Mouse (Mus musculus): ENCODE measurements around the gene Tgm5.
"Not testable (repeated sequence)": the region's sequence is repeated elsewhere in the genome, so short reads cannot be mapped to it uniquely, and the experiment has no call there.

Tgm5 gene

DNA sequence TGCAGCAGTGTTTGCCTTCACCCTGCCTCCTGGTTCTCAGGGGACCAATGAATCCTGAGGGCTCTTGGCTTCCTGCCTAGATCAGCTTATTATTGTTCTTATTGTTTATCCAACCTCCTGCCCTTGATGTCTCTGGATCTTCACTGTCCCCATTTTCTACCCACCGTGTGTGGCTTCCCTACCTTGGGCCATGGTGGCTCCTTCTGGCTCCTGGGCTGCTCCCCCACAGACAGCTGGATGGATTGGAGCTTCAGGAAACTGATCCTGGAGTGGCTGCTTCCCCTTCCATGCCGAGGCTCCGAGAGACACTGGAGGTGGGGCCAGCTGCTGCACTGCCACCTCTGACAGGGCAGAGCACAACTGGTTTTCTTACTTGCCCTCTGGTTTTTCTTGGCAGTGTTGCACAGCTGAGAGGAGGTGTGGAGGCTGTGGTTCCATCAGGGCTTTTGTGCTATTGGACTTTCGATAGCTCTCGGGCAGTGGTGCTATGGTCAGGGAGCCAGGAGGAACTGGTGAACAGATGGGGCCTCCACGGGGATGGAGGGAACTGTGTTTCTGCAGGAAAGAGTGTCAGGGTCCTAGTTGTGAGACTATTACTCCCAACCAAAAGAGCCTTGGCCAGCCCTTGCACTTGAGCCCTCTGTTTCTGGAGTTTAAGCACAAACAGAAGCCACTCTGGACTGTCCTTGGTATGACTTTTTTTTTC lies at the start of gene Tgm5:
Tgm5 (minus strand) TSS at position 362 of the 706 bp plus-strand sequence.
- no peak for DNase-seq (ENCODE audit: low spot score)

DNA sequence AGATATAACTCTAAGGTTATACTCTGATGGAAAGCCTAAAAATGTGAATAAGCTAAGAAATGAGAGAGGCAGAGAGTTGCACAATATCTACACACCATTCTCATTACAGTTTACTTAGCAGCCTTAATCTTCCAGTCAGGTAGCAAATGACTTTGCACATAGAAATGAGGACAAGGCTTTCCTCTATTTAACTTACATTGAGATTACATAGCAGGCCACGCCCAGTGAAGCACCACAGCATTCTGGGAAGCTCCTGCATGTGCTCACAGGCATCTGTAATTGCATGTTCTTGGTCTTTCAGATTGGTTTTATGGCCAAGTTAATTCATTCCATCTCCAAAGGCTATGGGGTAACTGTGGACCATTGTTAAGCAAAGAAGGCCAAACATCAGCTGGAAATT lies 47.2 kb upstream of the Tgm5 start:
- no peak for DNase-seq (ENCODE audit: low spot score)

DNA sequence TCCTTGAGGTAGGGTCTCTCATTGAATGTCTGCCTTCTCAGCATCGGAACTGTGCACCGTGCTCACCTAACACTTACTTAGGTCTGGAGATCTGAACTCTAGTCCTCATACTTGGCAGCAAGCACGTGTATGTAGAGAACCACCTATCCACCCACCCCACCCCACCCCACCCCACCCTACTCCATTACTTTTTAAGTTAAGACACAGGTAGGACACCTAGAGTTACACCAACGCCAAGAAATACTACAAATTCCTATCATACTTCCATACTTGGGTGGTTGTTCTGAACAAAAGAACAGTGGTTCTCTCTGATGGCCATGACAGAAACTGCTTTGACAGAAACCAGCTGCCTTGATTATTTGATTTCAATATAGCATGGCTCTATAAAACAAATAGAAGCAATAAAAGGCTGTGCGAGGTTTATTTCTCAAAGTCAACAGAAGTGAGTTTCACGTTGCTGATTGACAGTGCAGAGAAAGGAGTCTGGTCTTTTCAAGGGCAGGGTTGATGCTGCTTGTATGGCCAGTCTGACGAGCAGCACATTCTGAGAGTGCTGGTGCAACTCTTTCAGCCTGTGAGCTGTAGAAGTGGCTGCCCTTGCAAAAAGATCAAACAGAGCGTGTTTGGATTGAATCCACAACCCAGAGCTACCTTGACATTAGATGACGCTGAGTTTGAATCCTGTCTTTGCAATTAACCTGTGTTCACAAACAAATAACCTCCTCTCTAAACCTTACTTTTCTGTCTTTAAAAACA lies 43.4 kb upstream of the Tgm5 start:
- no peak for DNase-seq (ENCODE audit: low spot score)

DNA sequence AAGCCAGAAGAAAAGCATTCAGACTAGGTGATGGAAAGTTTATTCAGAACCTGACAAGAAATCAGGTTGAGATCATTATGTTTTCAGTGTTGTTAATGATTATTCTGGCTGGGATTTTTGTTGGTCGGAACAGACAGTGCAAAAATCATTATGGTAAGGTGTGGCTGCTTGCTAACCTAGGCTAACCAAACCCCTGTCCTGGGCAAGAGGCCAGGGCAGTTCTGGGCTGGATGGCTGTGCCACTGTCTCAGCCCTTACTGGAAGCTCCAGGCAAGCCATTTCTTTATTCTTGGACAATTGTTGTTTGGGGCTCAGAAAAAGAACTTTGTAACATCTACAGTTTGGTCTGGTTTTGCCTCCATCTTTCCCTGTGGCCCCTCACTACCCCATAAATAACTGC lies 41.9 kb upstream of the Tgm5 start:
- no peak for DNase-seq (ENCODE audit: low spot score)

DNA sequence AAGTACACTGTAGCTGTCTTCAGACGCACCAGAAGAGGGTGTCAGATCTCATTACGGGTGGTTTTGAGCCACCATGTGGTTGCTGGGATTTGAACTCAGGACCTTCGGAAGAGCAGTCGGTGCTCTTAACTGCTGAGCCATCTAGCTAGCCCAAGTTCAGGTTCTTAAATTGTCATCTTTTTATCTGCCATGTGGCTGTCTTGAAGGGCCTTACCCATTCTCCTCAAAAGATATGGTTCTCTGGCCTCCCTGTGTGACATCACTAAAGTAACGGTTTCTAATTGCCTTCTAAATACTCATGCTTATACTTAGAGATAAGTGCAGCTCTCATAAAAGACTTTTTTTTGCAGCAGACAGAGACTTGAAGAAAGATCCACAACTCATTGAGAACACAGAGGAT lies 40.7 kb upstream of the Tgm5 start:
- not testable (repeated sequence) for DNase-seq (ENCODE audit: low spot score)

DNA sequence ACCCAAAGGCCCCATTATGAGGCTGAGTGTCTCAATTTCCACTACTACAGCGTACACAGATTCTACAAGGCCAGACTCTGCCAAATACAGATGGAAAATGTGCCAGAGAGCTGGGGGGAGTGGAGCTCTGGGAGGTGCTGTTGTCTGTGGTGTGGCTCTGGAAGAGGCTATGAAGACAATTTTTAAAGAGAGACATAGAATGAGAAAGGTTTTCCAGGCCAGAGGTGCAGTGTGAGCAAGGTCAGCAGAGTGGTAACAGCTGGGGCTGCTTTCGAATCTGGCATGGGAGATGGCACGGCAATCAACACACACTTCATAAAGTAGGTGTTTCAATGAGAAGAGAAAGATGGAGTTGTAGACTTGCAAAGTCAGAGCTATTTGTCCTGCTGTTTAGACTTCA lies 33.6 kb upstream of the Tgm5 start:
- DNase-seq (ENCODE audit: low spot score): no peak

DNA sequence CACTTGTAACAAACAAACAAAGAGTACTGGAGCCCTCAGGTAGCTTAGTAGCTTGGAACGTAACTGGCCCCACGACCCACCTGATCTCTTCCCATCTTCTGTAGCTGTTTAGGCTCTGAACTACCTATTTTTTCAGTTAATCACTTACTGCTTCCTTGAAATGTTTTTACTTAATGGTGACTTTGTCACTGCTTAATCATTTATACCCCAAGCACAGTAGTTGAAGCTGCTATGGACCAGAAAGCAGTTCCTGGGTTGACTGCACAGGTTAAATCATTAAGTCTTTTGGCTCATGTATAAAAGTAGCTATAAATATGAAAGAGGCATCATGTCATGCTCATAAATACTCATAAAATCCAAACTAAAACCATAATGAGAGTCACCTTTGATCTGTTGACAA lies 29.8 kb upstream of the Tgm5 start:
- no peak for DNase-seq (ENCODE audit: low spot score)

DNA sequence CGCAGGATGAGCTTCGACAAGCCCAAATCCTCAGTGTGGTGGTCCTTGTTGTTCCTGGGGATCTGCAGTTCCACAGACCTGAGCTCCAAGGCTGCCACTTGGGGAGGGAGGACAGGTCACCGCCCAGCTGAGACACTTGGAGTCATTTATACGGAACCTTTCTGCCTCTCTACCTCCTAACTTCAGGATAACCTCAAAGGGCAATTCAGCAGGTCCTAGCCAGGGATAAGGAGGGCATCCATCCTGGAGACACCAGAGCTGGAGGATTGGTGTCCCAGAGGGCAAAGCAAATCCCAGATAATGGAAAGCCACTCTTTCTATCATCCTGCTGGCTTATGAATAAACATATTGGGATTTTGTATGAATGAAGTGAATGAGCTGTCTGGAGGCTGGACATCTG lies 24.1 kb upstream of the Tgm5 start, which contains the start of gene Tgm7:
Tgm7 (minus strand) TSS at position 101 of the 400 bp plus-strand sequence.
- no peak for DNase-seq (ENCODE audit: low spot score)

DNA sequence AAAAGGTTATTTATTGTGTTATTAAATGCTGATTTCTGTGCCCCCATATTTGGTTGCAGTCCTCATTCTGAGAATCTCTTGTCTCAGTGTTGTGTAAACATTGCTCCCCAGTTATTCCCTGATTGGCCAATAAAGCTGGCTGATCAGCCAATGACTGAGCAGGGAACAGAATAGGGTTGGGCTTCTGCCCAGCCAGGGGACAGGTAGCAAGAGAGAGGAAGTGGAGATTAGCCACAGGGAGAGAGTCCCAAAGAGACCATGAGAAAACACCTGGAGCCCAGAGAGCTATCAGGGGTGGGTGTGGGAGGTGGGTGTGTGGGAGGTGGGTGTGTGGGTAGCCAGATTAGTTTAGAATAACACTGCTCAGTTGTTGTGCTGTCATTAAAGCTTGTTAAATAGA lies 20.3 kb upstream of the Tgm5 start:
- DNase-seq (ENCODE audit: low spot score): no peak

DNA sequence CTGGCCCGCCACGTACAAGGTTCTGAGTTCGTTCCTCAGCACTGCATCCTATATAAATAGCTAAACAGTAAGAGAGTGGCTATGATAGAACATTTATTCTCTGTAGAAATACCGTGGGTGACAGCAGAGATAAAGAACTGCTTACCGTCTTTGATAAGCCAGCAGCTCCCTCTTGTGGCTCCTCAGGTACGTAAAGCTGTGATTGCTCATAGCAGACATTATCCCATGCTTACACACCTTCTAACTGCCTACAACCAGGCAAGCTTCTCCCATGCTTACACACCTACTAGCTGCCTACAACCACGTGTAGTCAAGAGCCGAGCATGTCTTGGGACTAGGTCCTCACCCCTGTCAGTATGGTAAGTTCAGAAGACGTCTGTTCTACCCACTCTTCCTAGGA lies 16.4 kb upstream of the Tgm5 start:
- DNase-seq (ENCODE audit: low spot score): peak; percentile 72

DNA sequence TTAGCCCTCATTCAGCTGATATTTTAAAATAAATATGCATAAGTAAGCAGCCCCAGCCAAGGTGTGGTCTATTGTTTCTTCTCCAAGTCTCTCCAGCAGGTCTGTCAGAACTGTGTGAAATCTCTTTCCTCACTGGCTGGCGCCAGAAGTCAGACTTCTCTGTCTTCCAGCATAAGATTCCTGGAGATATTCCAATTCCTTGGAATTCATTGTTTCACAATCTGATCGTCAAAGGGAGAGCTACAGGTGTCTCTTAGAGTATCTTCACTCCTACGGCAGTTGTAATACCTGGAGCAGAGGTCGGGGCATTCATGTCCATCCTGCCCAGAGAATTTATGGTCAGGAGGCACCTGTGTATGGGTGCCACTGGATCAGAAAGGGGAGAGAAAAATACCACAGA lies 4.1 kb upstream of the Tgm5 start:
- no peak for DNase-seq (ENCODE audit: low spot score)

DNA sequence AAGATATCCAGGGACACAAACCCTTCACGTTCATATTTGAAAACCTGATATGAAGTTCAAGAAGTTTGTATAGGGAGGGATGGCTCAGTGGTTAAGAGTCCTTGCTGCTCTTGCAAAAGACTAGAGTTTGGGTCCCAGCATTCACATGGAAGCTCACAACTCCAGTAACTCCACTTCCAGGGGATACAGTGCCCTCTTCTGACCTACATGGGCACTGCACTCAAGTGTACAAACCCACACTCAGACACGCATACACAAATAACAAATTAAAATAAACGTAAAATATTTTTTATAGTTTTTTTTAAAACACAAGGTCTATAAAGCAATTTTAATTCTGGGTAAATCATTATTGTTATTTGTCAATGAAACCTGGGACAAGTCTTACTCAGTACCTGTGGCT lies 2.9 kb upstream of the Tgm5 start:
- no peak for DNase-seq (ENCODE audit: low spot score)

DNA sequence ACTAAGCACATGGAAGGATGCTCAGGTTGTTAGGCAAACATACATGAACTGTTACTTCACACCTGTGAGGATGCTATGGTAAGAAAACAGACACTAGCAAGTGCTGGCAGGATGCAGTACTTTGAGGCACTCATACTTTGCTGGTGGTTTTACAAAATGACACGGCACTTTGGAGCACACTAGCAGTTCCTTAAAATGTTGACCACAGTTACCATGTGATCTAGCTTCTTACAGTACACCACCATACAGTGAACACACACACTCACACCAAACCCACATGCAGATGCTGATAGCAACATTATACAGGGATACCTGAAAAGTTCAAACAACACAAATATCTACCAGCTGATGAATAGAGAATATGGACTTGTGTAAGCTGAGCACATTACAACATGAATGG lies 3.0 kb downstream of the Tgm5 start:
- DNase-seq (ENCODE audit: low spot score): no peak

DNA sequence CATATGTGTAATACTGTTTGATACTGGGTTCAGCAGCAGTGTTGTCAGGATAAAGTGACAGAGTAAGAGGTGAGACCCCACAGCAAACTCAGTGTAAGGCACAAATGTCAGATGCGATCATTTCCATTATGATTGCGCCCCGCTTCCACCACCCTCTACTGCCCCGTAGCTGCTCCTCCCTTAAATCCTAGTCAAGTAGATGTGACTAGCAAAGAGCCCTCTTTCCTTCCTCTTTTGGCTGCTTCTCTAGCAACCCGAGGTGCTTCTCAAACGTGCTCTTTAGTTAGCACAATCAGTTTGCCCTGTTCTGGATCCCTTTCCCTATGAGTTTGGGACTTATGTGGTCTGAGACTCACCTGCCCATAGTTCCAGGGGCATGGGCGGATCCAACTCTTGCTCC lies 10.9 kb downstream of the Tgm5 start:
- no peak for DNase-seq (ENCODE audit: low spot score)

DNA sequence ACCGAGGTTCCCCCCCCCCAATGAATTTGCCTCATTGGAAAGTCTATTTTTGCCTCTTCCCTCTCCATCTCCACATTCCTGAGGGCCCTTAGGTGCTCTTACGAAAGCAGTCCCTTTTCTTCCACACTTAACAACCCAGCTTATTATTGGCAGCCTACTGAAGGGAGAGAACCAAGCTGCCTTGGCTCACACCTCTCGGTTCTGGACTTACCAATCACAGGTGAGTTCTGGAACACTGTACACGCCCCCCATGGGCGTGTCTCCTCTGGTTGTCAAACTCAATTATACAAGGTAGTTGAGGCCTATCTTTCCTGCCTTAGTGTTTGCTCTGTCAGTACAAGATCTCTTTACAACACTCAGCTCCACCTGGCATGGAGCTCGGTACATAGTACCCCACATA lies 13.8 kb downstream of the Tgm5 start:
- DNase-seq (ENCODE audit: low spot score): no peak

DNA sequence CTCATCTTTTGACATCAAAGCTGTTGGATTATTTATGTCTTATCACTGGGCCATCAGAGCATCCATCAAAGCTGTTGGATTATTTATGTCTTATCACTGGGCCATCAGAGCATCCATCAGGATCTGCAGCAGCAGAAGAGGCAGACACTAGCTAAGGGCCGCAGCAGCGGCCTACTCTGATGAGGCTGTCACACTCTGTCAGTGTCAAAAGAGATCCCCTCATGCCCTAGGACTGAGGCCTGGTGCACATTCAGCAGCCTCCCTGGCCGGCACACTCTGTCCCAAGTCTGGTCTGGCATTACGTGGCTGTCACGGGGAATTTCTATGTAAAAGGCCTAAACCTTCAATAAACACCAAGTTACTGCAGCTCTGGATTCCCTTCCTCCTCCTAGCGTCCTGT lies 16.1 kb downstream of the Tgm5 start:
- no peak for DNase-seq (ENCODE audit: low spot score)

DNA sequence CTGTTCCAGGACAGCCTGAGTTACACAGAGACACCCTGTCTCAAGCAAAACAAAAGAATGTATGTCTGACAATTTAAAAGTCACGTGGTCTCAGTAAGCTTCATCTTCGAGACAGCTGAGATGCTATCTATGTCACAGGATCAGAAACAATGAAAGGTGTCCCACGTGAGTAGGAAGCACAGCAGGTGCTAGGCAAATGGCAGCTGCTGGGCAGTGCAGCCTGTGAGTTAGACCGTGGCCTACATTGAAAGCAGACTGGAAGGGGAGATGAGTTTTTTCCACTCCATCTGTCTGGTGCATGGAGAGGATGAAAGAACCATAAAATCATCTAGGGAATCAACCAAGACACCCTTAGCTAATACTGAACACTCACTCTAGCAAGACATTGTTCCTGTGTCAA lies 18.5 kb downstream of the Tgm5 start:
- DNase-seq (ENCODE audit: low spot score): no peak

DNA sequence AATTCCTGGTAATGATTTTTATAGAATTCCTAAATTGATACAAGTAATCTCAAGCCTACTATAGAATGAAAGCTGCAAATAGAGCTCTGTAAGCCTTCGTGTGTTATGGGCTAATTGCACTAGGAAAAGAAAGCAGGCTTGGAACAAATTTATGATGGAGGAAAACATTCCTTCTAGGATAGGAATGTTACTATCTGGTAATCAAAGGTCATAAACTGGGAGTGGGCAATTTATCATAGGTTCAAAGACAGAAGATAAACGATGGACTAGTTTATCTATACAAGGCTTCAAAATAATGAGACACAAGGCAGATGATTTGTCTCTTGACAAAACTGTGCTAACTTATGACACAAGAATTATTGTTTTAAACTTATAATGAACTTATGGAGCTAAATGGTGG lies 24.3 kb downstream of the Tgm5 start:
- DNase-seq (ENCODE audit: low spot score): no peak

DNA sequence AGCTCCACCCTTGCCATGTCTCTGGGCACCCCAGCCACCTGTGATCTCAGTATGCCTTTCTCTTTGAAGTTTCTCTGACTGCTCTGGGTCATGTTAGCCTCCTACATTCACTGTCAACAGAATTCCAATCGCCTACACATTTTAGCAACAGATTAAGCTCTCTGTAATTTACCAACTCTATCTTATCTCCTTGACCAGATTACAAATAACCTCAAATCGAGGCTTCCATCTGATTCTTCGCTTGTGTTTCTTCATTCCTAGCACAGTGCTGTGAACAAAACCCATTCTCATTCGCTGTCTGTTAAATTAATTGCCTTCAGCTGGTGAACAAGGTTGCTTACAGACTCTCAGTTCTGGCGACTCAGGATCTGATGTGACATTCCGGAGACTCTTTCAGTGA lies 27.6 kb downstream of the Tgm5 start:
- DNase-seq (ENCODE audit: low spot score): no peak

DNA sequence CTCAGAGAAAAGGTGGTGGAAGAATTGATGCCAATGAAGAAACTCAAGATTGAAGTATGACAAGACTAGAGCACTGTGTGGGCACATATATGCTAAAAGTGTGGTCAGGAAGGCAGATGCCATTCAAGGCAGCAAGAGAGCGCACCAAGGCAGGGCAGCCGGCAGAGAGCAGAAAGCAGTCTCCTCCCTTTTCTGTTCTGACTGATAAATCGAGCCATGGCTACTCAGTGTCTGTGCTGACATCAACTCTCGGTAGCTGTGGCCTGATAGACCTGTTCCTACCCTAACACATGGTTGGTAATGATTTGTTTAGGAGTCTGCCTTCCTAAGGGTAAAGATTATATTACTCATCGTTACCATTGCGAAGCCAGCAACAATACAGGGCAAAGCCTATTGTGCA lies 29.7 kb downstream of the Tgm5 start:
- no peak for DNase-seq (ENCODE audit: low spot score)

DNA sequence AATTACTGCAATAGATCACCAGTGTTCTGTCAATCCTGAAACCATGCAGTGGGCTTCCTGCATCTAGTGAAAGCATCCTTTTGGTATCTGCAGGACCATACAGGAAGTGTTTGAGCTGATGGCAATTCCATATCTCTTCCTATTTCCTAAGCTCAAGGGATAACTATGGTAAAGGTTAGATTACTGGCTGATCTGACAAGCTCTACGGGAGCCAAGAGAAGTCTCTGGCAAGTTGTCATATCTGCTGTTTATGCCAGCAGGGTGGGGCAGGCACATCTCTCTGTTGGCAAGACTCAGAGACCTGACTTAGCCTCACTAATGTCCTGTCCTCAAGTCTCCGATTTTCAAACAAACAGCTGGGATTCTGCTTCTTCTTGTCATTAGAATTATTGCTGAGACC lies 31.6 kb downstream of the Tgm5 start:
- DNase-seq (ENCODE audit: low spot score): no peak

DNA sequence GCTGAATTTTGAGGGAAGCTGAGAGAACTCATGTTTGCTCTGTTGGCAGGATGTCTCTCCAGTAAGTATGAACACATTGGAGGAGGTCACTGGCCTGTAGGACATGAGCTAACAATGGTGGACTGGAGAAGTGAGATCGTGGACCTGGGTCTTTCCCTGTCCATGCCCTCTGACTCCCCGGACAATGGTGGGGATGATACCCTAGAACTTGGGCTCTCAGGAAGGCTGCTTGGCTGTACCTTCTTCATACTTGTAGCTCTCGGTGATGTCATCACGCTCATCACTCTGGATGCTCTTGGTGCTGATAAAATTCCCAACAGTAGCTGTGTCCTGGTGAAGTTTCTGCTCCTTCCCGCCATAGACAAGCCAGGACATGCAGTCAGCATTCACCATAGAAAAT lies 33.5 kb downstream of the Tgm5 start:
- no peak for DNase-seq (ENCODE audit: low spot score)

DNA sequence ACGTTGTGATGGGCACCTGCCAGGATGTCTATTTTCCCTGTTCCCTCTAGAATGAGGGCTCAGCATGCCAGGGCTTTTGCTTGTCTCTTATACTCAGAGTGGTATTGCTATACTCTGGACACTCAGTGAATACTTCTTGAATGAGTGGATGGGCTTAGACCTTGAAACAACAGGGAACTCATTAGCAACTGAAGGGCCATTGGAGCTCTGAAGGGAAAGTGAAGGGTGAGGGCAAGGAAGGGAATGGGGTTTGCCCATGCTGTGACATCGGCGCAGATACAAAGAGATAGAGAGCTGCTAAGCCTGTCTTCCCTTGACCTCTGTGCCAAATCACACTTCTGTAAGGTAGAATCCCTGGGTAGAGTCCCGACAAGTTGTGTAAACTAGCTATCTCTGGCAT lies 40.0 kb downstream of the Tgm5 start:
- no peak for DNase-seq (ENCODE audit: low spot score)

DNA sequence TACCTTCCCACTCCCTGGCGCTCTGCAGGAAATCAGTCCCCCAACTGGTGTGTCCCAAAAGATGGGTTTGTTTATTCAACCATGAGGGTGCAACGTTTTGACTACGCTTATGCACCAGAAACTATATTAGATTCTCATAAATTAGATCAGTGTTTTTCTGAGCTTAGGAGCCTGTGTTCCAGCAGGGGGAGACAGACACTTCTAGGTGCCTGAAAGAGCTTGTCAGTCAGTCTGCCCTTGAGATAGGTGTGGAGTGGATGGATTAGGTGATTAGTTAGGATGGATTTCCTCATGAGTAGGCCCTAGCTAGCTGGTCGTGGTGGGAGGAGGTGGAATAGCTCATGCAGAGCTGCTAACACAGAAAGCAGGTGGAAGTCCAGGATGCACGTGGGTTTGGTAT lies 44.5 kb downstream of the Tgm5 start:
- peak; percentile 59 for DNase-seq (ENCODE audit: low spot score)
